Mouse (Mus musculus) embryonic facial prominence, embryonic 15.5 days (tissue): ENCODE results near the gene Cacna1b. TPM values are rescaled to one million over a fixed set of nuclear protein-coding genes. Genes with fewer than 3 reads are reported as not detected.

Source experiments
- ATAC-seq: fragments of 200-750 bp; cut with Nextera tagmentation; 2 replicates; pipeline ENCODE4 v1.8.0; 2017; ENCODE audit warnings: low read depth, moderate TSS enrichment; ENCODE audit not compliant: insufficient number of reproducible peaks, low FRiP score, low TSS enrichment
- H3K27ac ChIP-seq: fragments of 300-500 bp; sonication (generic); replicated peaks from 2 replicates; pipeline ENCODE4 v1.5.1; 2015; ENCODE audit warnings: mild to moderate bottlenecking, inconsistent platforms
- H3K27me3 ChIP-seq: fragments of 300-500 bp; sonication (generic); 2 replicates; pipeline ENCODE4 v1.6.1; 2015; ENCODE audit warnings: inconsistent platforms
- H3K36me3 ChIP-seq: fragments of 300-500 bp; sonication (generic); 2 replicates; pipeline ENCODE4 v1.6.1; 2015; ENCODE audit warnings: mild to moderate bottlenecking, inconsistent platforms
- H3K4me1 ChIP-seq: fragments of 300-500 bp; sonication (generic); 2 replicates; pipeline ENCODE4 v1.6.1; 2015; ENCODE audit warnings: inconsistent platforms
- H3K4me2 ChIP-seq: fragments of 300-500 bp; sonication (generic); replicated peaks from 2 replicates; pipeline ENCODE4 v1.6.1; 2015; ENCODE audit warnings: mild to moderate bottlenecking, inconsistent platforms
- H3K4me3 ChIP-seq: fragments of 300-500 bp; sonication (generic); replicated peaks from 2 replicates; pipeline ENCODE4 v1.5.1; 2015; ENCODE audit warnings: mild to moderate bottlenecking, inconsistent platforms
- H3K9ac ChIP-seq: fragments of 300-500 bp; sonication (generic); 2 replicates; pipeline ENCODE4 v1.6.1; 2015; ENCODE audit warnings: inconsistent platforms
- H3K9me3 ChIP-seq: fragments of 300-500 bp; sonication (generic); replicated peaks from 2 replicates; pipeline ENCODE4 v1.6.1; 2016; ENCODE audit warnings: inconsistent platforms
- WGBS: fragments of 180-500 bp; shearing (Covaris S2); methylation state at CpG from one replicate; pipeline ENCODE4 v1.1.7; 2015; 5-methylcytosine and 5-hydroxymethylcytosine counted together
- polyA plus RNA-seq: library from polyadenylated mRNA; unstranded; fragments of >200 nt; fragmentation: Nextera tagmentation; extraction: Ambion mirVana; gene quantifications from 2 replicates; pipeline ENCODE4 v1.2.1, GENCODE M21; 2015

Gene Cacna1b
- polyA plus RNA-seq, 1 experiment from 2014 or later: 1.3 TPM

GRCm38 (mm10) chr2:24718906-24719305 is 44.0 kb downstream of the Cacna1b start:
- no peaks in the 10 kb centered on the region for H3K9me3 ChIP-seq
- no peaks in the 10 kb centered on the region for H3K27me3 ChIP-seq
- H3K27ac ChIP-seq: no peak overlapping the region
- WGBS: 86% methylated on average over 4 of the region's 4 CpGs
- H3K36me3 ChIP-seq: no peaks in the 10 kb centered on the region
- H3K4me2 ChIP-seq: no peak overlapping the region
- H3K9ac ChIP-seq: no peak overlapping the region
- ATAC-seq: no peak
- H3K4me3 ChIP-seq: no peak overlapping the region
- no peaks in the 10 kb centered on the region for H3K4me1 ChIP-seq

GRCm38 (mm10) chr2:24717963-24718362 is 45.0 kb downstream of the Cacna1b start:
- no peak overlapping the region for H3K4me2 ChIP-seq
- 76% methylated on average over 7 of the region's 7 CpGs for WGBS
- H3K4me3 ChIP-seq: no peak overlapping the region
- H3K27me3 ChIP-seq: no peaks in the 10 kb centered on the region
- H3K36me3 ChIP-seq: no peaks in the 10 kb centered on the region
- no peak overlapping the region for H3K27ac ChIP-seq
- H3K9ac ChIP-seq: no peak overlapping the region
- ATAC-seq: no peak
- H3K9me3 ChIP-seq: no peaks in the 10 kb centered on the region
- H3K4me1 ChIP-seq: no peaks in the 10 kb centered on the region

GRCm38 (mm10) chr2:24717461-24717860 is 45.5 kb downstream of the Cacna1b start:
- H3K36me3 ChIP-seq: no peaks in the 10 kb centered on the region
- no peak for ATAC-seq
- H3K27ac ChIP-seq: no peak overlapping the region
- no peak overlapping the region for H3K4me3 ChIP-seq
- no peak overlapping the region for H3K9ac ChIP-seq
- H3K27me3 ChIP-seq: no peaks in the 10 kb centered on the region
- H3K9me3 ChIP-seq: no peaks in the 10 kb centered on the region
- 71% methylated on average over 4 of the region's 4 CpGs for WGBS
- no peaks in the 10 kb centered on the region for H3K4me1 ChIP-seq
- no peak overlapping the region for H3K4me2 ChIP-seq

- H3K27me3 ChIP-seq: no peaks in the 10 kb centered on the region
- no peak overlapping the region for H3K4me2 ChIP-seq
- no peak overlapping the region for H3K27ac ChIP-seq
- no peak overlapping the region for H3K9ac ChIP-seq
- H3K36me3 ChIP-seq: no peaks in the 10 kb centered on the region
- H3K4me3 ChIP-seq: no peak overlapping the region
- H3K9me3 ChIP-seq: no peaks in the 10 kb centered on the region
- WGBS: 59% methylated on average over 10 of the region's 10 CpGs
- no peaks in the 10 kb centered on the region for H3K4me1 ChIP-seq
- ATAC-seq: peak; percentile 79; the same call in 1 of the 2 replicates
Observed at GRCm38 (mm10) chr2:24705929-24706328, 57.0 kb downstream of the Cacna1b start.

- H3K4me3 ChIP-seq: no peak overlapping the region
- no peaks in the 10 kb centered on the region for H3K4me1 ChIP-seq
- no peaks in the 10 kb centered on the region for H3K9me3 ChIP-seq
- WGBS: 70% methylated on average over 3 of the region's 3 CpGs
- H3K36me3 ChIP-seq: no peaks in the 10 kb centered on the region
- no peak overlapping the region for H3K27ac ChIP-seq
- ATAC-seq: peak; percentile 61; the same call in 1 of the 2 replicates
- H3K4me2 ChIP-seq: no peak overlapping the region
- no peak overlapping the region for H3K9ac ChIP-seq
- H3K27me3 ChIP-seq: no peaks in the 10 kb centered on the region
Observed at GRCm38 (mm10) chr2:24702208-24702957, 60.6 kb downstream of the Cacna1b start.

GRCm38 (mm10) chr2:24697281-24697980 is 65.5 kb downstream of the Cacna1b start:
- ATAC-seq: no peak
- Histone ChIP-seq H3K27ac (no peak overlapping the region), H3K4me1 (no peaks in the 10 kb centered on the region), H3K4me3 (no peak overlapping the region), H3K36me3 (no peaks in the 10 kb centered on the region), H3K27me3 (no peaks in the 10 kb centered on the region), H3K4me2 (no peak overlapping the region), H3K9me3 (no peaks in the 10 kb centered on the region), H3K9ac (no peak overlapping the region)
- 88% methylated on average over 8 of the region's 8 CpGs for WGBS

- H3K27me3 ChIP-seq: no peaks in the 10 kb centered on the region
- no peak overlapping the region for H3K4me3 ChIP-seq
- 94% methylated on average over 2 of the region's 2 CpGs for WGBS
- no peak overlapping the region for H3K27ac ChIP-seq
- no peaks in the 10 kb centered on the region for H3K9me3 ChIP-seq
- no peak overlapping the region for H3K4me2 ChIP-seq
- H3K9ac ChIP-seq: no peak overlapping the region
- no peaks in the 10 kb centered on the region for H3K4me1 ChIP-seq
- H3K36me3 ChIP-seq: no peaks in the 10 kb centered on the region
- no peak for ATAC-seq
Observed at GRCm38 (mm10) chr2:24692371-24692770, 70.6 kb downstream of the Cacna1b start.

GRCm38 (mm10) chr2:24690356-24690755 is 72.6 kb downstream of the Cacna1b start:
- Histone ChIP-seq H3K4me2 (no peak overlapping the region), H3K27ac (no peak overlapping the region), H3K4me1 (no peaks in the 10 kb centered on the region), H3K4me3 (no peak overlapping the region), H3K9ac (no peak overlapping the region), H3K27me3 (no peaks in the 10 kb centered on the region), H3K9me3 (no peaks in the 10 kb centered on the region), H3K36me3 (no peaks in the 10 kb centered on the region)
- 94% methylated on average over 2 of the region's 2 CpGs for WGBS
- no peak for ATAC-seq

- 78% methylated on average over 5 of the region's 5 CpGs for WGBS
- H3K9ac ChIP-seq: no peak overlapping the region
- H3K4me1 ChIP-seq: no peaks in the 10 kb centered on the region
- no peak for ATAC-seq
- H3K27me3 ChIP-seq: no peaks in the 10 kb centered on the region
- no peak overlapping the region for H3K4me2 ChIP-seq
- H3K9me3 ChIP-seq: no peaks in the 10 kb centered on the region
- H3K27ac ChIP-seq: no peak overlapping the region
- H3K36me3 ChIP-seq: no peaks in the 10 kb centered on the region
- no peak overlapping the region for H3K4me3 ChIP-seq
Observed at GRCm38 (mm10) chr2:24685347-24685746, 77.6 kb downstream of the Cacna1b start.

GRCm38 (mm10) chr2:24684796-24685195 is 78.2 kb downstream of the Cacna1b start:
- Histone ChIP-seq H3K27ac (no peak overlapping the region), H3K9me3 (no peaks in the 10 kb centered on the region), H3K4me3 (no peak overlapping the region), H3K36me3 (no peaks in the 10 kb centered on the region), H3K4me2 (no peak overlapping the region), H3K4me1 (no peaks in the 10 kb centered on the region), H3K9ac (no peak overlapping the region), H3K27me3 (no peaks in the 10 kb centered on the region)
- WGBS: 87% methylated on average over 4 of the region's 4 CpGs
- no peak for ATAC-seq

- Histone ChIP-seq H3K27ac (no peak overlapping the region), H3K4me3 (no peak overlapping the region), H3K4me2 (no peak overlapping the region), H3K27me3 (no peaks in the 10 kb centered on the region), H3K4me1 (0 out of 2 replicates have a peak, but pooled peaks cover 8% of the 10 kb centered on the region), H3K9me3 (no peaks in the 10 kb centered on the region), H3K9ac (no peak overlapping the region), H3K36me3 (no peaks in the 10 kb centered on the region)
- no peak for ATAC-seq
- WGBS: 76% methylated on average over 3 of the region's 3 CpGs
Observed at GRCm38 (mm10) chr2:24683266-24683665, 79.7 kb downstream of the Cacna1b start.
